Mouse (Mus musculus): Measurements from ENCODE around the gene Tmem45a. TPM values are rescaled to one million over a fixed set of nuclear protein-coding genes. Genes with fewer than 3 reads are reported as not detected.

Gene Tmem45a
- polyA plus RNA-seq, 2 experiments from 2014 or later, result 1.3 TPM; not detected in 1

- ATAC-seq, result no peak
These were observed 90.4 kb downstream of the Tmem45a start, which contains the start of gene Adgrg7 for GRCm38 (mm10) chr16:56795481-56796139. TSS of gene Adgrg7 (minus strand) at chr16:56795855.

DNA sequence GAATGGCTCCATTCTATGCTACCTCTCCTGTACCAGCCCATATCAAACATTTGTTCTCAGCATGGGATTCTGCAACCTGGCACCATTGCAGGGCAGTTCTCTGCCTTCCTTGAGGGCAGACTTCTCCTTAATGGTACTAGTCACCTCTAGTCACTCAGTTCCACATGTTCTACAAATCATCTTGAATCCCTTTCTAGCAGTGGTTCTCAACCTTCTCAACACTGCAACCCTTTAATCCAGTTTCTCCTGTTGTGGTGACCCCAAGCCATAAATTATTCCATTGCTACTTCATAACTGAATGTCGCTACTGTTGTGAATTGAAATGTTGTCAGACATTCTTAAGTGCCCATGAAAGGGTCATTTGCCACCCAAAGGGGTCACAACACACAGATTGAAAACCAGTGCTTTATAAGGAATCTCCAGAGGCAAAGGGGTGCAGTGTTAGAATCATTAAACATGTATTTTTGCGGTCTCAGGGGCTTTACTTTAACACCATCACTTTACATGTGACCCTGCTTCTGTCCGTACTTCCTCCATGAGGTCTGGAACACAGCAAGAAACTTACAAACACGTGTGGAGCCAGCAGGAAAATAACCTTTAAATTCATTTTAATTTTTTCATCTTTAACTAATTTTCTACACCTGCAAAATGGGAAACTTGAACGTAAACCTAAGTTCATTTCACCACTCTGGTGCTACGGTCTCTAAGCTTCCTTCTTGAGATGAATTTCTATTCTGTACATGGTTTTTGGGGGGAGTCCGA is 91.4 kb downstream of the Tmem45a start:
- no peak for ATAC-seq

DNA sequence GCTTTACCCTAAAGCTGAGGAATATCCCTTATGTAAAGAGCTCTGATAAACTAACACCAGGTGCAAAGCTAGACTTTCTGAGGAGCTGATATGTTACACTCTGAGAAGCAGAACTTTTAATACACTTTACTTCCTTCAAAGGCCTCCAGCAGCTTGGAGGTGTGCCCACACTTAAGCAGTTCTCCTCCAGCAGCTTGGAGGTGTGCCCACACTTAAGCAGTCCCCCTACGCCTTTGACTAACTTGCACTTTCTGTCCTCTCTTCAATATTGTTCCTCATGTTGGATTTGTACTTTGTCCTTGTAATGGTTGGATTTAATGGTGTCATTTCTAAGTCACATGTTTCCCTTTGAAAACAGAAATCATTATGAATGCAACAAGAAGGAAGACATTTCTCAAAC is 92.2 kb downstream of the Tmem45a start:
- ATAC-seq, result no peak

DNA sequence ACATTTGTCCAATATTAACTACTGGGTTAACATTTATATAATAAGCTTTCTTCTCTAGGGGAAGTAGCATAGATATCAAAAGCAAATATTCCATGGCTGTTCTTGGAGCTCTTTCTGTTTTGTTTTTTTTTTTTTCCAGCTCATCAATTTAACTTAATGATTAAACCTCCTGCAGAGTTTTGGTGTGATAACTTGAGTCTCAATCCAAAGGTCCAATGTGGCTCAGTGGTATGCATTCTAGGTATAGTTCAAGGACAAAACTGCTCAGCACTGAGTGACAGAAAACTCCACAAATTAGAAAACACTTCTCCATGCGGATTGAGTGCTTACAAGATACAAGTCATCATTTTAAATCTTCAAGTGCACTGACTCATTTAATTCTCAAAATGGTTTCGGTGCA is 100.0 kb downstream of the Tmem45a start:
- no peak for ATAC-seq

DNA sequence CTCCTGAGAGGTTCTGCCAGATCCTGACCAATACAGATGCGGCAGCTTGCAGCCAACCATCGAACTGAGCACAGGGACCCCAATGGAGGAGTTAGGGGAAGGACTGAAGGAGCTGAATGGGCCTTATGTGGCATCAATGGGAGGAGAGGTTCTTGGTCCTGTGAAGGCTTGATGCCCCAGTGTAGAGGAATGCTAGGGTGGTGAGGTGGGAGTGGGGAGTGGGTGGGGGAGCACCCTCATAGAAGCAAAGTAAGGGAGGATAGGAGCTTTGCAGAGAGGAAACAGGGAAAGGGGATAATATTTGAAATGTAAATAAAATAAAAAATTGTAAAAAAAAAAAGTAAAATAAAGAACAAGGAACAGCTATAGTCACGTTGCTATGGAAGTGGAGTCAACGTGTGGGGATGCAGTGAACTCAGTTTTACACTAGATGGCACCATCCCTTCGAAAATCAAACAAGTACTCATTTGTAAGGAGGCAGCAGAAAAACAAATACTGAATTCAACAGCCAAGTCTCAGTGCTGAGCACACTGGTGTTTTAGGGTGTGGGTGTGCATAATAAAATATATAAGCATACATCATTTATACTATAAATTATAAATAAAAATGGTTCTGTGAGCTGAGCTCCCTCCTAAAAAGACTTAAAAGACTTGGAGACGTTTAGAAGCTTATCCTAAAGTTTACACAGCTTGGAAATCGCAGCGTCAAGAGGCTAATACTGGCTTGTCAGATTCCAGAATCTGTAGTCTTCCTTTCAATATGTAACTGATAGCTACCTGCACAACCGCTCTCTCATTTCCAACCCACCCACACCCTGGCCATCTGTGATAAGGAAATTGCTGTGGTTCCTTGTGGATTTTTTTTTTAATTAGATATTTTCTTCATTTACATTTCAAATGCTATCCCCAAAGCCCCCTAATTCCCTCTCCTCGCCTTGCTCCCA is 114.5 kb downstream of the Tmem45a start:
- ATAC-seq, result peak; percentile 88

Other genes starting within 250 kb of the Tmem45a start
- gene Tfg, start 168.7 kb downstream of the Tmem45a start, polyA plus RNA-seq (2017; shearing (Covaris generic)), result 10 to 100 TPM; 60.7 to 63.2 TPM
- not detected for gene Adgrg7, start 90.3 kb downstream of the Tmem45a start, polyA plus RNA-seq (2017; shearing (Covaris generic))
- gene Lnp1, start 41.9 kb upstream of the Tmem45a start, polyA plus RNA-seq (2017; shearing (Covaris generic)), result not detected
- gene Tmem45a2, start 185.2 kb upstream of the Tmem45a start, polyA plus RNA-seq (2017; shearing (Covaris generic)), result not detected
- gene Tomm70a, start 235.5 kb upstream of the Tmem45a start, polyA plus RNA-seq (2017; shearing (Covaris generic)), result 10 to 100 TPM in 1 of 2 experiments, 1 to 10 TPM in 1; 8.8 to 12.1 TPM